Mouse (Mus musculus) heart, postnatal 0 days (tissue): ENCODE results near the gene Fnbp1.

ENCODE experiments used
- CTCF ChIP-seq: IDR thresholded peaks from 2 replicates; pipeline ENCODE4 v1.5.1; 2016; ENCODE audit warnings: antibody characterized with exemption, control low read depth, low read depth
- EP300 ChIP-seq: IDR thresholded peaks from 2 replicates; pipeline ENCODE4 v1.6.1; 2016; ENCODE audit warnings: antibody characterized with exemption, low read depth

GRCm38 (mm10) chr2:31056070-31056469 is 85.7 kb downstream of the Fnbp1 start:
- no peak for TF ChIP-seq CTCF
- TF ChIP-seq EP300: no peak
